Mouse (Mus musculus) lung, postnatal 10 days (tissue): ENCODE measurements around the gene Dmrtc1c2.
"Not testable (repeated sequence)": the region's sequence is repeated elsewhere in the genome, so short reads cannot be mapped to it uniquely, and the experiment has no call there.

Source experiments
- DNase-seq: peaks from one replicate; pipeline ENCODE4 v3.0.0; 2021

Gene Dmrtc1c2

GRCm38 (mm10) chrX:102854516-102854915, at the start of gene Dmrtc1c2:
Gene Dmrtc1c2, minus strand, starts transcription at chrX:102854616.
- not testable (repeated sequence) for DNase-seq

- DNase-seq = no peak
Observed at GRCm38 (mm10) chrX:102867871-102868270, 13.5 kb upstream of the Dmrtc1c2 start, which contains the start of gene 1700031F05Rik. Gene 1700031F05Rik, minus strand, starts transcription at chrX:102867971.

GRCm38 (mm10) chrX:102812311-102812710, 42.1 kb downstream of the Dmrtc1c2 start:
- DNase-seq = no peak

- not testable (repeated sequence) for DNase-seq
Observed at GRCm38 (mm10) chrX:102802663-102803062, 51.8 kb downstream of the Dmrtc1c2 start, which contains the start of gene Dmrtc1c1. Gene Dmrtc1c1, plus strand, starts transcription at chrX:102802963.
